Mouse (Mus musculus) C2C12 (cell line): Measurements from ENCODE around the gene Skiv2l.
A peak's percentile ranks its signal among the peaks of the same experiment; 100 is the strongest.

Source experiments
- CEBPB ChIP-seq: IDR thresholded peaks from one replicate; pipeline ENCODE4 v1.6.1; 2011; ENCODE audit warnings: low read depth, mild to moderate bottlenecking, control low read depth, moderate library complexity
- CTCF ChIP-seq: IDR thresholded peaks from one replicate; pipeline ENCODE4 v1.5.1; 2011; ENCODE audit not compliant: control insufficient read depth, insufficient read depth, insufficient read length
- MAX ChIP-seq: IDR thresholded peaks from one replicate; pipeline ENCODE4 v1.6.1; 2011; ENCODE audit warnings: mild to moderate bottlenecking, control low read depth
- MYOD1 ChIP-seq: IDR thresholded peaks from one replicate; pipeline ENCODE4 v1.6.1; 2011; ENCODE audit warnings: low read depth; ENCODE audit not compliant: control insufficient read depth, insufficient read length
- MYOG ChIP-seq: IDR thresholded peaks from one replicate; pipeline ENCODE4 v1.6.1; 2011; ENCODE audit not compliant: control insufficient read depth, insufficient read length; ENCODE audit errors: extremely low read depth

DNA sequence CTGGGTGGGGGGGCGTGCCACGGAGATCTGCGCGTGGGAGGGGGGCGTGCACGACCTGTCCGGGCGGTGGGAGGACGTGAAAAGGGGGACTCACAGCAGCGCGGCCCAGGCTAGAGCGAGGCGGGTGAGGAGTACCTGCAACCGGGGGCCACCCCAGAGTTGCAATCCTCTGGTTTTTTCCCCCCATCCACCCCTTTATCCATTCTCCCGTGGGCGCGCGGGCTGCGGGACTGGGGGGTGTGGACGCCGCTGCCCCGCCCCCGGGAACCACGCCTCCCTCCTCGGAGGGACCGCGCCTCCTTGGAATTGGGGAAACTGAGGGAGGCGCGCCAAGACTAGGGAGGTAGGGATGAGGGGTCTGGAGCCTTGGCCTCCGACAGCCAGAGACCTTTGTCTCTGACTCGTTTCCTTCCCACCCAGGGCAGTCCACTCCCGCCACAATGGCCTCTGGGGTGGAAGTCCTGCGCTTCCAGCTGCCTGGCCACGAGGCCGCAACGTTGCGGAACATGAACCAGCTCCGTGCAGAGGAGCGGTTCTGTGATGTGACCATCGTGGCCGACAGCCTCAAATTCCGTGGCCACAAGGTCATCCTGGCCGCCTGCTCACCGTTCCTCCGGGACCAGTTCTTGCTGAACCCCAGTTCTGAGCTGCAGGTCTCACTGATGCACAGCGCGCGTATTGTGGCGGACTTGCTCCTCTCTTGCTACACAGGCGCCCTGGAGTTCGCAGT lies 45.0 kb upstream of the Skiv2l start:
- no peak for TF ChIP-seq CTCF
- no peak for TF ChIP-seq MYOD1
- no peak for TF ChIP-seq CEBPB
- TF ChIP-seq MAX, result peak; percentile 7
- TF ChIP-seq MYOG, result no peak
